Mouse (Mus musculus) layer of hippocampus, adult 11-12 months (tissue): ENCODE measurements around the gene Olfr591.
"Not testable (repeated sequence)": the region's sequence is repeated elsewhere in the genome, so short reads cannot be mapped to it uniquely, and the experiment has no call there.

Experiments used
- DNase-seq: peaks from one replicate; pipeline ENCODE4 v3.0.0; 2022; ENCODE audit warnings: low spot score

The Olfr591 gene

GRCm38 (mm10) chr7:103178240-103178639 is at the start of gene Olfr591:
TSS of gene Olfr591 (minus strand) at chr7:103178340.
- no peak for DNase-seq

DNA sequence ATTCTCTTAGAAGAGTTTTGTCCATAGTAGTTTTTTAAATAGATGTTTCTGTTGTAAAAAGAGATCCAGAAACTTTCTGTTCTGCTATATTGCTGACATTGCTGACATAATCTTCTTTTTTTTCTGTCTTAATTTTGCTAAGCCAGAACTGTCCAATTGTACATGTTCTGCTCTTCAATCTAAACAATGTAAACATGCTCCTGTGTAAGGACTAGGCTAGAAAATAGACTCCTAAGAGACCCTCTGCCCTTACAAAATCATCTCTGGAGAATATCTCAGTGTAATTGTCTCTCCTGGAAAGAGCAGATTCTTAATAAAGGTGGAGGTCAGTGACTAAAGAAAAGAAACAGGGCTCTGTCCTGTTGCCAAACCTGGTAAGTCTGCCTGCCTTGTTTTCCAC is 38.6 kb upstream of the Olfr591 start, which contains the start of gene Olfr594:
Gene Olfr594, plus strand, starts transcription at position 301 of the 400 bp plus-strand sequence.
- no peak for DNase-seq

- DNase-seq: not testable (repeated sequence)
These were observed 33.9 kb upstream of the Olfr591 start for GRCm38 (mm10) chr7:103212050-103212449.

DNA sequence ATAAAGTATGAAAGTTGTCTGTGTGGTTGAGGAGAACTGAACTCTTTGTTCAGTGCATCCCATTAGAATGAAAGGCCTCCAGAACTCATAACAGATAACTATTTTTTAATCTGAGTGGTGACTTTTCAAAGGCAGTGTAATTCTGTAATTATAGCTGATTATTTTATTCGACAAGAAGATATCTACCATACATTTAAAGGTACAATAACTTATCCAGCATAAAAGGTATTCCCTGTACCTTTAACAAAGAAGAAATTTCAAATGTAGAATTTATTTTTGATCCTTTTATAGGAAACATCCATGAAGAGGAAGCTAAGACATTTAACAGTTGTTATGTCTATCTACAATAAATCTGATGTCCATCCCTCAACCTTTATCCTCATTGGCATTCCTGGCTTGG is 33.4 kb upstream of the Olfr591 start, which contains the start of gene Olfr593:
Gene Olfr593, plus strand, starts transcription at position 301 of the 400 bp plus-strand sequence.
- DNase-seq: no peak

DNA sequence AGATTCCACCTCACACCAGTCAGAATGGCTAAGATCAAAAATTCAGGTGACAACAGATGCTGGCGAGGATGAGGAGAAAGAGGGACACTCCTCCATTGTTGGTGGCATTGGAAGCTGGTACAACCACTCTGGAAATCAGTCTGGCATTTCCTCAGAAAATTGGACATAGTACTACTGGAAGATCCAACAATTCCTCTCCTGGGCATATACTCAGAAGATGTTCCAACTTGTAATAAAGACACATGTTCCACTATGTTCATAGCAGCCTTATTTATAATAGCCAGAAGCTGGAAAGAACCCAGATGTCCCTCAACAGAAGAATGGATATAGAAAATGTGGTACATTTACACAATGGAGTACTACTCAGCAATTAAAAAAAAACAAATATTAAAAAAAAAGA is 6.4 kb upstream of the Olfr591 start, which contains the start of gene Olfr592:
Gene Olfr592, plus strand, starts transcription at position 301 of the 400 bp plus-strand sequence.
- not testable (repeated sequence) for DNase-seq

DNA sequence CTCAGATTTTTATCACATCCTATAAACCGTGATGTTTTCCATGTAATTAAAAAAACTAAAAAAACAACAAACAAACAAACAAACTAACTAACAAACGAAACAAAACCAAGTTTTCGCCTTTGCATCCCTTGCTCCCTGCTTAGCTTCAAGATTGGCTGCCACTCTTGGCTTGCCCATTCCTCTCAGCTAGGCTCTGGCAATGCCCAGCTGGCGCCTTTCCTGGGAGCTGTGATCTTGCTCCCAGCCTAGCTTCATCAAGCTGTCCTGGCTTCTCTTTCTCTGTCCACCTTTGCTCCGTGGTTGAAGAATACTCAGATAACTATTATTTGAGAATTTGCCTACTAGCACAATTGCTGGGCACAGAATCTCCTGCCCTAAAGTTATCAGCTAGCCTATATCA is 8.4 kb downstream of the Olfr591 start:
- no peak for DNase-seq

GRCm38 (mm10) chr7:103156256-103156655 is 21.9 kb downstream of the Olfr591 start, which contains the start of gene Olfr589:
TSS of gene Olfr589 (minus strand) at chr7:103156356.
- no peak for DNase-seq

DNA sequence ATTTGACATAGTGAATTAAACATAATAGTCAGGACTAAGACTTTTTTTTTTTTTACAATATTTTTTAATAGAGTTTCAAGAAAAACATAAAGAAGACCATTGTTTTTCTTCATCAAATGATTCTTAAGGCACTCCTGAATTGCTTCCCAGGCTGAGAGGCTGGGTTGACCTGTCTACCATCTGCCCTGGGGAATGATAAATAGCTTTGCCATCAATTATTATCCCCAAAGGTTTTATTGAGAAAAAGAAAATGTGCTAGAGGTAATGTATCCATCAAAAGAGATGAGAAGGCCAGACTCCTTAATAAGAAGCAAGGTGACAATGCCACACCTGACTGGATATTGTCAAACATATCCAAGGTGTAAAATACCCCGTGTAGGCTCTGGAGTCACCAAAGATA is 37.6 kb downstream of the Olfr591 start, which contains the start of gene Olfr588-ps1:
Gene Olfr588-ps1, plus strand, starts transcription at position 301 of the 400 bp plus-strand sequence.
- no peak for DNase-seq

DNA sequence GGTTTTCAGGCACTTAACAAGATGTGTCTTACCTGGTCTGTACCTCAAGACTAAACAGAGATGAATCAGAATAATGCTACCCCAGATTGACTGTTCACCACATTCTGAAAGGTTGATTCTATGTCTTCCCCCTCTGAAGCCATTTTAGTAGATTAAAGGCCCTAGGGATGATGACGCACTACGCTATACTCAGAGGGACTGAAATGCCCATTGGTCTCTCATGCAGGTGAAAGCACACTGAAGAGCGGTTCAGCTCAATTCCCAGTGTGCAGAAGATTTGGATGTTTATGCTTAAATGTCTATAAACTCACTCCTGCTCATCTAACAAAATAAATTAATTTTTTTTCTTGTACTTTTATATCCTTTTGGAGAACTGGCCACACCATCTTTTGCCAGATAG is 52.6 kb downstream of the Olfr591 start, which contains the start of gene Olfr586:
Gene Olfr586, minus strand, starts transcription at position 101 of the 400 bp plus-strand sequence.
- no peak for DNase-seq

DNA sequence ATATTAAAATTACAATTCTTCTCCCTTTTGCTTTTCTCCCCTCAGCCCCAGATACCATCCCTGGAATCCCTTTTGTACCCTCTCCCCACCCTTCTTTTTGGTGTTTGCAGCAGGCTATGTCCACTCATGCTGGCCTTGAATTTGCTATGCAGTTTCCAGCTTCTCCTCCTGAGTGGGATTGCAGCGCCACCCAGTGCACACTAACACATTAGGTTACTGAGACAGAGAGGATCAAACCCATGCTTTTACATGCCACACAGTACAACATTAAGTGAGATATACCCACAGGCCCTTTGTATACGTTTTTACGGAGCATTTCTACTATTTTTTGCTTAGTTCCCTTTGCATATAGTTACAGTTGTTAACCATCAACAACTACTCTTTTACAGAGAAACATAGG is 58.7 kb downstream of the Olfr591 start:
- no peak for DNase-seq
